Mouse (Mus musculus): ENCODE measurements around the gene Olfr1020. TPM values are rescaled to one million over a fixed set of nuclear protein-coding genes. Genes with fewer than 3 reads are reported as not detected.

Gene Olfr1020
- not detected for total RNA-seq (2021)

DNA sequence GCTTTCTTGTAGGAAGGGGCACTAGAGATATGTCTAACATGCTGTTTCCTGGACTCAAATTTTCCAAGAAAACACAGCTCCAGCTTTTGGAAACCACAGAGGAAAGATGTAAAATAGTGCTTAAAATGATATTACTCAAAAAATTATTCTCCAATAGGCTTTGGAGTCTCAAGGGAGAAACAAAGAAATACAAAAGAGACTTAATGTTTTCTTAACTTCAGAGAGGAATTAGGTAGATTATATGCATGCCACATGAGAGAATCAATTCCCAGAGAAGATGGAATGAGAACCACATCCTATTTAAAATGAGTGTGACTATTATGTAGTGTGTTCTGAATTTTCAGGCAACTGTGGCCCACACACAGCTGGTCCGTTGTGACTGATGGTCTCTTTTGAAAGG, at the start of gene Olfr1020:
Olfr1020 (plus strand) TSS at position 301 of the 400 bp plus-strand sequence.
- no peak for DNase-seq (ENCODE audit: extremely low spot score in 1 of 2, low spot score in 1 of 2)

DNA sequence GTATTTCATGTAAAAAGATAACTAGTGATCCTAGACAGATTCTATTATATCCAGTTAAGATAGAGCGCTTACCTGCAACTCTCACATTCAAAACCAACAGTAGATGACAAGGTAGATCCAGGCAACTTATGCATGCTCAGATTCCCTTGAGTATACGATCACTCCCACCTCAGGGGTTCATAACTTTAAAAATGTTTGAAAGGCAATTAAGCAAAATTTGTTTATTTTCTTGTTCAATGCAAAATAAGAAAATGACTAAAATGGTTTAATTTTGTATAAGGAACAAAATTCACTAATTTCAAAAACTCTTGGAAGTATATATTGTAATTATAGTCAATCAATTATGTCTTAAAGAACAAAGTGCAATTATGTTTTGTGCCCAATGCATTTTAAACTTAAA, 44.4 kb upstream of the Olfr1020 start, which contains the start of gene Olfr1016:
Olfr1016 (minus strand) TSS at position 101 of the 400 bp plus-strand sequence.
- no peak for DNase-seq (ENCODE audit: extremely low spot score in 1 of 2, low spot score in 1 of 2)

GRCm38 (mm10) chr2:85804501-85804900, 42.3 kb upstream of the Olfr1020 start:
- DNase-seq (ENCODE audit: extremely low spot score in 1 of 2, low spot score in 1 of 2) = no peak

- DNase-seq (ENCODE audit: extremely low spot score in 1 of 2, low spot score in 1 of 2) = no peak
Measured at GRCm38 (mm10) chr2:85818179-85818578, 28.7 kb upstream of the Olfr1020 start, which contains the start of gene Olfr1018. TSS of gene Olfr1018 (plus strand) at chr2:85818479.

- DNase-seq (ENCODE audit: extremely low spot score in 1 of 2, low spot score in 1 of 2) = no peak
Measured at GRCm38 (mm10) chr2:85845383-85845782, 1.4 kb upstream of the Olfr1020 start, which contains the start of gene Olfr1019. TSS of gene Olfr1019 (minus strand) at chr2:85845483.

DNA sequence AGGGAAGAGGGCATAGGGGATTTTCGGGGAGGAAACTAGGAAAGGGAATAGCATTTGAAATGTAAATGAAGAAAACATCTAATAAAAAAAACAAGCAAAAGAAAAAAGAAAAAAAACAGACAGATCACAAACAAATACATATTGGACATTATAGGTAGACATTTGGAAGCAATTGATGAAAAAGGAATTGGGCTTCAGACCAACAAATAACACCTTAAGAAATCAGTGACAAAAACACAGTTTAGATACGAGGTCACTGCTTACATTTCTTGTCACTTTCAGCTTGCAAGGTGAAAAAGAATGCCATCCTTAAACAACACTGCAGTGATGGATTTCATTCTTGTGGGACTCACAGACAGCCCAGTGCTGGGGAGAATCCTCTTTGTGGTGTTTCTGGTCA, 21.5 kb downstream of the Olfr1020 start, which contains the start of gene Olfr1022:
Olfr1022 (plus strand) TSS at position 301 of the 400 bp plus-strand sequence.
- DNase-seq (ENCODE audit: extremely low spot score in 1 of 2, low spot score in 1 of 2) = no peak

DNA sequence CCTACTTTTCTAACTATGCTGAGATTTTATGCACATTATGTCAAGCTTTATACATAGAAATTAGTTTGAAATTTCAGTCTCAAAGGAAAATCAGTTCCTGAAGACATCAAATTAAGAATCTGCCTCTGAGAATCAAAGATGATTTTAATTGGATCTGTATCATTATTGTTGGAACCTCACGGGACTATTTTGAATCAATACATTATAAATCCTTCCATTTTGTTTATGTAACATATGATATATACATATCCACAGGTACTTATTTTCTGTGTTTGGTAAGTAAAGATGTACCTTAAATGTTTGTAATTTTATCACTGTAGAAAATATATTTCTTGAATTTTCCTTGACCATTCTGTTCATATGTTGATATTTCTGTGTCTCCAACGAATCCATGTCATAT, 38.5 kb downstream of the Olfr1020 start, which contains the start of gene Olfr1023:
Olfr1023 (plus strand) TSS at position 301 of the 400 bp plus-strand sequence.
- DNase-seq (ENCODE audit: extremely low spot score in 1 of 2, low spot score in 1 of 2) = no peak

Other genes starting within 250 kb of the Olfr1020 start
- not detected for gene Olfr1000, start 235.1 kb upstream of the Olfr1020 start, total RNA-seq (2021)
- not detected for gene Olfr1002, start 196.3 kb upstream of the Olfr1020 start, total RNA-seq (2021)
- not detected for gene Olfr154, start 182.6 kb upstream of the Olfr1020 start, total RNA-seq (2021)
- not detected for gene Olfr1006, start 168.3 kb upstream of the Olfr1020 start, total RNA-seq (2021)
- not detected for gene Olfr1008, start 157.6 kb upstream of the Olfr1020 start, total RNA-seq (2021)
- gene Olfr1009, start 131.6 kb upstream of the Olfr1020 start, total RNA-seq (2021) = not detected
- not detected for gene Olfr1012, start 84.3 kb upstream of the Olfr1020 start, total RNA-seq (2021)
- gene Olfr1013, start 79.9 kb upstream of the Olfr1020 start, total RNA-seq (2021) = not detected
- not detected for gene Olfr1014, start 74.3 kb upstream of the Olfr1020 start, total RNA-seq (2021)
- not detected for gene Olfr1015, start 65.0 kb upstream of the Olfr1020 start, total RNA-seq (2021)
- not detected for gene Olfr1016, start 44.5 kb upstream of the Olfr1020 start, total RNA-seq (2021)
- not detected for gene Olfr1018, start 28.6 kb upstream of the Olfr1020 start, total RNA-seq (2021)
- not detected for gene Olfr1019, start 1.5 kb upstream of the Olfr1020 start, total RNA-seq (2021)
- gene Olfr1022, start 21.6 kb downstream of the Olfr1020 start, total RNA-seq (2021) = not detected
- gene Olfr1023, start 38.6 kb downstream of the Olfr1020 start, total RNA-seq (2021) = not detected
- gene Olfr1024, start 58.0 kb downstream of the Olfr1020 start, total RNA-seq (2021) = not detected
- gene Olfr1025-ps1, start 68.2 kb downstream of the Olfr1020 start, total RNA-seq (2021) = not detected
- gene Olfr1026, start 74.5 kb downstream of the Olfr1020 start, total RNA-seq (2021) = not detected
- gene Olfr1028, start 103.4 kb downstream of the Olfr1020 start, total RNA-seq (2021) = not detected
- gene Olfr1029, start 126.9 kb downstream of the Olfr1020 start, total RNA-seq (2021) = not detected
- gene Olfr1030, start 132.2 kb downstream of the Olfr1020 start, total RNA-seq (2021) = not detected
- not detected for gene Olfr1031, start 143.3 kb downstream of the Olfr1020 start, total RNA-seq (2021)
- gene Olfr1032, start 158.5 kb downstream of the Olfr1020 start, total RNA-seq (2021) = not detected
- not detected for gene Olfr1033, start 173.6 kb downstream of the Olfr1020 start, total RNA-seq (2021)
- gene Olfr1034, start 198.8 kb downstream of the Olfr1020 start, total RNA-seq (2021) = not detected
- not detected for gene Olfr1036, start 227.0 kb downstream of the Olfr1020 start, total RNA-seq (2021)
- not detected for gene Olfr1037, start 240.4 kb downstream of the Olfr1020 start, total RNA-seq (2021)